Mouse (Mus musculus) kidney, postnatal 0 days (tissue): ENCODE results near the gene Tbc1d19. TPM values are rescaled to one million over a fixed set of nuclear protein-coding genes. Genes with fewer than 3 reads are reported as not detected.
A peak's percentile ranks its signal among the peaks of the same experiment; 100 is the strongest.

Experiments
- ATAC-seq: fragments of 200-750 bp; cut with Nextera tagmentation; replicated peaks from 2 replicates; pipeline ENCODE4 v1.8.0; 2017; ENCODE audit warnings: low read depth, moderate number of reproducible peaks, moderate TSS enrichment, moderate library complexity; ENCODE audit not compliant: low FRiP score
- DNase-seq: peaks from one replicate; pipeline ENCODE4 v3.0.0-alpha.2; 2016; ENCODE audit warnings: low spot score
- H3K27ac ChIP-seq: fragments of 300-500 bp; sonication (generic); 2 replicates; pipeline ENCODE4 v1.5.1; 2014; ENCODE audit warnings: mild to moderate bottlenecking
- H3K27me3 ChIP-seq: fragments of 300-500 bp; sonication (generic); 2 replicates; pipeline ENCODE4 v1.6.1; 2014; ENCODE audit warnings: low read length, mixed read lengths; ENCODE audit not compliant: insufficient read depth
- H3K36me3 ChIP-seq: fragments of 300-500 bp; sonication (generic); 2 replicates; pipeline ENCODE4 v1.6.1; 2014; ENCODE audit warnings: low read length, mixed read lengths; ENCODE audit not compliant: insufficient read depth
- H3K4me1 ChIP-seq: fragments of 300-500 bp; sonication (generic); replicated peaks from 2 replicates; pipeline ENCODE4 v1.6.1; 2014; ENCODE audit warnings: antibody characterized with exemption, low read length, mixed read lengths; ENCODE audit not compliant: insufficient read depth
- H3K4me2 ChIP-seq: fragments of 300-500 bp; sonication (generic); 2 replicates; pipeline ENCODE4 v1.6.1; 2014; ENCODE audit warnings: mild to moderate bottlenecking, low read length, moderate library complexity, mixed read lengths
- H3K4me3 ChIP-seq: fragments of 300-500 bp; sonication (generic); replicated peaks from 2 replicates; pipeline ENCODE4 v1.5.1; 2014; ENCODE audit warnings: low read depth, low read length
- H3K9ac ChIP-seq: fragments of 300-500 bp; sonication (generic); 2 replicates; pipeline ENCODE4 v1.6.1; 2014; ENCODE audit warnings: low read depth, low read length
- H3K9me3 ChIP-seq: fragments of 300-500 bp; sonication (generic); replicated peaks from 2 replicates; pipeline ENCODE4 v1.6.1; 2016; ENCODE audit warnings: low read length, inconsistent platforms, mixed read lengths
- CTCF ChIP-seq: IDR thresholded peaks from 2 replicates; pipeline ENCODE4 v1.5.1; 2016; ENCODE audit warnings: antibody characterized with exemption, low read depth, mild to moderate bottlenecking, moderate library complexity
- WGBS: fragments of 180-500 bp; shearing (Covaris S2); extraction: QIAGEN DNeasy Blood & Tissue Kit; methylation state at CpG from one replicate; pipeline ENCODE4 v1.1.7; 2014; 5-methylcytosine and 5-hydroxymethylcytosine counted together
- polyA plus RNA-seq: library from polyadenylated mRNA; unstranded; fragments of >200 nt; fragmentation: Nextera tagmentation; extraction: Ambion mirVana; gene quantifications from 2 replicates; pipeline ENCODE4 v1.2.1, GENCODE M21; 2015

Gene Tbc1d19
- polyA plus RNA-seq, 1 experiment from 2014 or later, result 35.4 TPM

DNA sequence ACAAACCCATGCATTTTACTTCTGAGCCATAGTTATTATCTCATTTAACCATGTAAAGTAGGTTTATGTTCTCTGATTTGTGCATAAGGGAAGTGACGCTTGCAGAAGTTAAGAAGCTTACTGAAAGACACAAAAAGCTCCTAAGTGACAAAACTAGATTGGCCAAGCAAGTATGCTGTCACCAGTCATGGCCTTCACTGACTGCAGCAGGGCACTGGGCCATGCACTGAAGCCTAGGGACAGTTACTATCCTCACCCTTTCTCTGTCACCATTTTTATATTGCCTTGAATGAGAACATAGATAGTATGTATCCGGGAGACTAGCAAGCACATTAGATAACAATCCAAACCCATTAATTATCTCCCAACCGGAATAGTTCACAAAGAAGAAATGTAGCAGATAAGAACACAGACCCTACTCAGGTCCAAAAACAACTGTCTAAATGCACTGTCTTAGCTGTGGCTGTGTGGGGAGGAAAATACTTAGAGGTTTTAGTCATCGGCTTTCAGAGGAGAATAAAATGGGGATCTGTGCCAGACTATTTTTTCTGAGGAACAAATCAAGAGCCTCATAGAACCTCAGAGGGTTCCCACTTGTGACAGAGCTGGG is 72.1 kb downstream of the Tbc1d19 start:
- H3K9ac ChIP-seq, result no peak overlapping the region

DNA sequence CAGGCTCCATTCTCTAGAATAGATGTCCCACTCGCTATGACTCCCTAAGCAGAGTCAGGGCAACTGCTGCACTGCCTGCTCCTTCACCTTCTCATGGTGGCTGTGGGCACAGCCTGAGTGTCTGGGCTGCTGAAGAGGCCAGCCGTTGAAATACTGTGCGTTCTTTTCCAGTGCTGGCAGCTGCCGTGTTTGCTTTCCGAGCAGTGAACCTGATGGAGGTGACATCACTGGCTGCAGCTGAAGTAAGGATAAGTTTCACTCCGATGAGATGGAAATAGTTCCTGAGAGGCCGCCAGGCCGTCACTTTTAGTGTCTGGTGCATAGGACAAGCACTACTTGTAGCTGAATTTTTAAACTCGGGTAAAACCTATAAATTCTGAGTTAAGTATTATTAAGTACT is 92.0 kb downstream of the Tbc1d19 start:
- H3K27ac ChIP-seq, result no peak overlapping the region

More for the DNA sequence above, 72.1 kb downstream of the Tbc1d19 start:
- Histone ChIP-seq H3K4me2 (no peak overlapping the region), H3K4me3 (no peak overlapping the region), H3K36me3 (0 out of 2 replicates have a peak, but pooled peaks cover 3% of the 10 kb centered on the region), H3K27ac (peak overlapping the region; percentile 19; the same call in 1 of the 2 replicates), H3K27me3 (no peaks in the 10 kb centered on the region), H3K9me3 (no peaks in the 10 kb centered on the region), H3K4me1 (no peaks in the 10 kb centered on the region)
- TF ChIP-seq CTCF, result no peak
- no peak for ATAC-seq
- peak; percentile 44 for DNase-seq
- WGBS, result 62% methylated on average over 4 of the region's 4 CpGs

DNA sequence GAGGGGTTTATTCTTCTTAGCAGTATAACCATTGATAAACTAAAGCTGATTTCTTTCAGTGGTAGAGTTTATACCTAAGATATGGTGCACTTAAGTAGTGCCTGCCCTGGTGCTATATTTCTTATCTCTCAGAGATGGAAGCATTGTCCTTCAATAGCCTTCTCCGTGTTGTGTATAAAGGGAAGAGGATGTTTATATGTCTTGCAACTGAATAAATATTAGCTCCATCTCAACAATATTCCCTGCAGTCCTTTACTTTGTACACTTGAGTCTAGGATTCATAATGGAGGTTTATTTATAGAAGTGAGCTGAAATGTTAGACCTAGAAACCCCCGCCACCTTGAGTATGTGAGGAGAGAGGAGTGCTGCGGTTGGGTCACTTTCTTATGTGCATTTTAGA is 93.4 kb downstream of the Tbc1d19 start:
- H3K4me1 ChIP-seq, result no peaks in the 10 kb centered on the region
- no peak overlapping the region for H3K4me2 ChIP-seq
- H3K4me3 ChIP-seq, result no peak overlapping the region
- H3K9ac ChIP-seq, result no peak overlapping the region
- H3K9me3 ChIP-seq, result no peaks in the 10 kb centered on the region
- WGBS, result 83% methylated on average over 3 of the region's 3 CpGs
- no peak overlapping the region for H3K27ac ChIP-seq
- H3K27me3 ChIP-seq, result no peaks in the 10 kb centered on the region
- no peak for ATAC-seq
- no peak for DNase-seq
- H3K36me3 ChIP-seq, result 0 out of 2 replicates have a peak, but pooled peaks cover 7% of the 10 kb centered on the region
- no peak for TF ChIP-seq CTCF

More for the DNA sequence above, 92.0 kb downstream of the Tbc1d19 start:
- H3K4me1 ChIP-seq, result no peaks in the 10 kb centered on the region
- DNase-seq, result no peak
- TF ChIP-seq CTCF, result no peak
- H3K36me3 ChIP-seq, result 0 out of 2 replicates have a peak, but pooled peaks cover 7% of the 10 kb centered on the region
- H3K9ac ChIP-seq, result no peak overlapping the region
- no peak overlapping the region for H3K4me2 ChIP-seq
- ATAC-seq, result no peak
- H3K27me3 ChIP-seq, result no peaks in the 10 kb centered on the region
- no peak overlapping the region for H3K4me3 ChIP-seq
- no peaks in the 10 kb centered on the region for H3K9me3 ChIP-seq
- WGBS, result 43% methylated on average over 9 of the region's 9 CpGs

DNA sequence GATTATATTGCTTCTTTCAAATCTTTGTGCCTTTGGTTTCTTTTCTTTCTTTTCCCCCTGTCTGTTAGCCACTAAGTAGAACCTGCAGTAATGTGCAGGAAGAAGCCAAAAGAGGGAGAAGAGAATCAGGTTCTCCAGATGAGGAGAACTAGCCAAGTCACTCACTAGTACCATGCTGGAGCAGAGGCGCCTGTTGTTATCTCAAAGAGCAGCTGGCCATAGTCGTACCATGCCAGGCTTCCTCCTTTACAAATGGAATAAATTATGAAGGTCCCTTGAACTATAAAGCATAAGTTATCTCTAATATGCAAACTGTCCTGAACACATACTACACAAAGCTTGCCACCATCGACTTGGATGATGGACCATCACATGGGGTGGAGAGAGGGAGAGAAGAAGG is 99.8 kb downstream of the Tbc1d19 start:
- Histone ChIP-seq H3K9me3 (no peaks in the 10 kb centered on the region), H3K9ac (no peak overlapping the region), H3K4me1 (no peaks in the 10 kb centered on the region), H3K4me2 (no peak overlapping the region), H3K4me3 (no peak overlapping the region), H3K27me3 (no peaks in the 10 kb centered on the region), H3K36me3 (no peaks in the 10 kb centered on the region), H3K27ac (no peak overlapping the region)
- ATAC-seq (no peak), DNase-seq (no peak)
- TF ChIP-seq CTCF, result no peak
- 86% methylated on average over 3 of the region's 3 CpGs for WGBS

DNA sequence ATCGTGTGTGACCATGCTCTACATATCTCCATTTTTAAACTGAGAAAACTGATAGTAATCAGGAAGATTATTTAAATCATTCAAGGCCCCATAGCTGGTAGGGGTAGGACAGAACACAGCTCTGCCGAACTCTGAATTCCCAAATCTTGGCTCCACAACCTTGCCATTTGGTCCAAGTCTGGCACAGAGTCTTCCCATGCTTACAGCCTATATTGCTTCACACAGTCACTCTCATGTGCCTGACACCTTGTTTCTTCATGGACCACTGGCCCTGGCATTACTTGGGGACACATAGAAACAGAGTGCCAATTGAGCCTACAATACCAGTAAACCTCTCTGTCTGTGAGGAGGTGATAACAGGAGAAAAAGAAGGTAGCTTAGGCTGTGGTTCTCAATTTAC is 111.0 kb downstream of the Tbc1d19 start:
- Histone ChIP-seq H3K27ac (no peak overlapping the region), H3K4me2 (no peak overlapping the region), H3K4me3 (no peak overlapping the region), H3K9me3 (no peaks in the 10 kb centered on the region; the same call in 1 of the 2 replicates), H3K9ac (no peak overlapping the region), H3K4me1 (no peaks in the 10 kb centered on the region), H3K36me3 (no peaks in the 10 kb centered on the region), H3K27me3 (no peaks in the 10 kb centered on the region)
- DNase-seq (no peak), ATAC-seq (no peak)
- no peak for TF ChIP-seq CTCF
- 96% methylated on average over 2 of the region's 2 CpGs for WGBS

DNA sequence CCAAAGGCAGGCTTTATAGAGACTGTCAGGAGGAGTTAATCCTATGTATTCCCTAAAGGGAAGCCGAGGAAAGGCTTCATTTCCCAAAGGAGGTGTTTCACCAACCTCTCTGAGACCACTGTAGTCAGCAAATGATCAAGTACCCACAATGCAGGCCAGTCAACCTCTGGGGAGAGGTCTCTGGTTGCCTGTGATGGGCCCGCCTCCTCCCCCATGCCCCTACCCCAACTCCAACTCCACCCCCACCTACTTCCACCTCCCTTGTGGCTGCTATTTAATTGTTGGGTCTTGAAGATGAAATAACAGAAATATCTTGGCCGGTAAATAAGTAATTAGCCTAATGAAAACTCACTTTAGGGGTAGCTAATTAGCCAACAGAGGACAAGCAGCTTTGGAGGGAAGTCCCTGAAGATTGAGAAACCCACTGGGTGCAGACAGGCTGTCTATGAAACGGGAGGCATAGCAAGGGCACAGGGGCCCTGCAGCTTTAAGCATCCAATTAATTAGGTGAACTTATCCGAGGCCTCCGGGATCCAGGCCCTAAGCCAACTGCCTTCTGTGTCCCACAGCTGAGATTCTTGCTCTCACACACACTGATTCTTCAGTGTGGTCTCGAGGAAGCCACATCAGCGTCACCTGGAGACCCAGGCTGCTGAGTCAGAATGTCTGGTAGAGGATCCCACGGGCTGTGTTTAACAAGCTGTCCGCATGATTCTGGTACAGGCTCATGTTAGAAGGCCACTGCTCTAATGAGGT is 112.9 kb downstream of the Tbc1d19 start:
- Histone ChIP-seq H3K27ac (no peak overlapping the region), H3K9me3 (no peaks in the 10 kb centered on the region; the same call in 1 of the 2 replicates), H3K4me2 (no peak overlapping the region), H3K4me3 (no peak overlapping the region), H3K36me3 (no peaks in the 10 kb centered on the region), H3K27me3 (no peaks in the 10 kb centered on the region), H3K9ac (no peak overlapping the region), H3K4me1 (0 out of 2 replicates have a peak, but pooled peaks cover 4% of the 10 kb centered on the region)
- WGBS, result 70% methylated on average over 10 of the region's 10 CpGs
- ATAC-seq (no peak), DNase-seq (no peak)
- no peak for TF ChIP-seq CTCF
